Mouse (Mus musculus): Measurements from ENCODE around the gene Mical1.

Gene Mical1

DNA sequence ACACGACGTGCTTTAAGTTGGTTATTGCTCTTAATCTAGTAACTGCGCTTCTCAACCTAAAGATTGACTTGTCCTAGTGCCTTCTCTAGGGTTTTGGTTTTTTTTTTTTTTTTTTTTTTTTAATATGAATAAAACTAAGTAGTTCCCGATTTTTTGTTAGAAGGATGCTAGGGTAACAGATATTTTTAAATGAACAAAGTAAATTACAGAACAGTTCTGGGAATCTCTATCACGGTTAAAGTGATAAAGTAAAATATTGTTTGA, 44.2 kb downstream of the Mical1 start:
- DNase-seq (ENCODE audit: low spot score in 2 of 2) = no peak

DNA sequence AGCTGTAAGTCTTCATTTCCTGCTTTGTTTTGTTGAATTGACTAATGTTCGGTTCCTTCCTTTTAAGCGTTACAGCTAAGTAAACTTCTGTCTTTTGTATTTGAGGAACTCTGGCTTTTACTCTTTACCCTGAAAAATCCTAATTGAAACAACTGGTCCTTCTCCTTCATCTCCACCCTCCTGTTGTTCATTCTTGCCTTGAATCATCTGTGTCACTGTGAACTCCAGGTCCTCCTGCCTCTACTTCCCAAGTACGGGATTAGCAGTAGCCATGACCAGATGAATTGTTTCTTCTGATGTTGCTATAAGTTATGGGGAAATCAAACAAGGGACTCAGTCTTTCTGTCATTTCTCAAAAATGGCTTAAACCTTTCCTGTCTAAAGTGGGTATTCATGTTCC, 47.3 kb downstream of the Mical1 start:
- no peak for DNase-seq (ENCODE audit: low spot score in 2 of 2)

DNA sequence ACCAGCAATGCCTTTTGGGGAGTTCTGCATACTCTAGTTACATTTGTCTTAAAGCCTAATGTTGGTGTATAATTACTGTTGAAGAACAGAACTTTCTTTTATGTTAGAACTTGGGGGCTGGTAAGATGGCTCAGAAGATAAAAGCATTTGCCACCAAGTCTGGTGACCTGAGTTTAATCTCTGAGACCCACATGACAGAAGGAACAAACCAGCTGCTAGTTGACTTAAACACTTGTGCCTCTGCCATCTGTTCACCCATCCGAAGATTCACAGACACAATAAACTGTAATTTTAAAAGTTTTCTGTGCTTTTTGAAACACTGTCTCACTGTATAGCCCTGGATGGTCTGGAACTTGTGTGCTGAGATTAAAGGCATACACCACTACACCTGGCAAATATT, 49.6 kb downstream of the Mical1 start:
- DNase-seq (ENCODE audit: low spot score in 2 of 2) = no peak

DNA sequence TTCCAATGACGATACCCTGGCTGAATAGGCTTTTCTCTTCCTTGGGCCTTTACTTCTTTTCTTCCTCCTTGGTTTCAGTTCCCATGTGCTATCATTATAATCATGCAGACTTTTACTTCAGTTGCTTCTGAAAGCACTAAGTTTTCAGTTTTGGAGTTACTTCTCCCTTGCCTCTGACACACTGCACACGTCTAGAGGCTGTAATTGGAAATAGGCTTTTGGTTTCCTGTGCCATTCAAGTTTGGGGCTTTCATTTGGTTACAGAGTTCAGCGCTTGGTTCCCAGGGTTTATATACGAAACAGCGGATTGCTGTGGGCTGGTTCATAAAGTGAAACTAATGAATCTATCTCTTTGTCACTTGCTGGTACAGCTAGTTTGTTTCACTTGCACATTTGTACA, 53.9 kb downstream of the Mical1 start:
- DNase-seq (ENCODE audit: low spot score in 2 of 2) = no peak

DNA sequence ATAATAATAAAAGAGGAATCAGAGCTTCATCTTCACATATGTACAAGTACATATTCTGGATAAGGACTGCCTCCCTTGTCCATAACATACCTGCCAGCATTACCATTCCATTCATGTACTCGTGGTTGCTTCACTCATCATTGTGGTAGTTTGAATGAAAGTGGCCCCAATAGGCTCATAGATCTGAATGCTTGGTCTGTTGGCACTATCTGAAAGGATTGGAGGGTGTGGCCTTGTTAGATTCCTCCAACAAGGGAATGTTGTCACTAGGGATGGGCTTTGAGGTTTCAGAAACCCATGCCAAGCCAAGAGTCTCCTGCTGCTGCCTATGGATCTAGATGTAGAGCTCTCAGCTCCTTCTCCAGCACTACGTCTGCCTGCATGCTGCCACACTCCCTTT, 59.9 kb downstream of the Mical1 start:
- no peak for DNase-seq (ENCODE audit: low spot score in 2 of 2)
